Mouse (Mus musculus): ENCODE results near the gene Snca. TPM values are rescaled to one million over a fixed set of nuclear protein-coding genes. Genes with fewer than 3 reads are reported as not detected.

Gene Snca
- polyA plus RNA-seq, 1 experiment from 2014 or later, result 6.5 TPM

GRCm38 (mm10) chr6:60771899-60772298 lies 57.8 kb downstream of the Snca start:
- Histone ChIP-seq H3K36me3 (ENCODE audit: control insufficient read depth, insufficient read depth, low read length) (no peaks in the 10 kb centered on the region), H3K9ac (ENCODE audit: low read length) (no peak overlapping the region), H3K4me1 (replicated peaks; ENCODE audit: control insufficient read depth, insufficient read depth) (no peaks in the 10 kb centered on the region), H3K27me3 (ENCODE audit: control insufficient read depth, insufficient read depth, low read length) (no peaks in the 10 kb centered on the region), H3K4me3 (ENCODE audit: low read depth, low read length) (no peak overlapping the region), H3K27ac (replicated peaks) (no peak overlapping the region), H3K4me2 (replicated peaks; ENCODE audit: low read depth) (no peak overlapping the region), H3K9me3 (ENCODE audit: control insufficient read depth, low read length) (no peaks in the 10 kb centered on the region)
- ATAC-seq (ENCODE audit: low FRiP score, low TSS enrichment) (no peak), DNase-seq (ENCODE audit: low spot score) (no peak)
- 61% methylated on average over 1 of the region's 1 CpGs for WGBS
- TF ChIP-seq EP300 (optimal IDR thresholded peaks at IDR 0.05) (no peak), CTCF (IDR thresholded peaks at IDR 0.05; ENCODE audit: low read depth) (no peak)

GRCm38 (mm10) chr6:60765696-60766095 lies 64.0 kb downstream of the Snca start:
- H3K9ac ChIP-seq (ENCODE audit: low read length), result no peak overlapping the region
- no peaks in the 10 kb centered on the region for H3K36me3 ChIP-seq (ENCODE audit: control insufficient read depth, insufficient read depth, low read length)
- no peaks in the 10 kb centered on the region for H3K4me1 ChIP-seq (replicated peaks; ENCODE audit: control insufficient read depth, insufficient read depth)
- 70% methylated on average over 3 of the region's 3 CpGs for WGBS
- TF ChIP-seq CTCF (IDR thresholded peaks at IDR 0.05; ENCODE audit: low read depth) (no peak), EP300 (optimal IDR thresholded peaks at IDR 0.05) (no peak)
- H3K27me3 ChIP-seq (ENCODE audit: control insufficient read depth, insufficient read depth, low read length), result no peaks in the 10 kb centered on the region
- H3K27ac ChIP-seq (replicated peaks), result no peak overlapping the region
- no peak overlapping the region for H3K4me3 ChIP-seq (ENCODE audit: low read depth, low read length)
- H3K4me2 ChIP-seq (replicated peaks; ENCODE audit: low read depth), result no peak overlapping the region
- ATAC-seq (ENCODE audit: low FRiP score, low TSS enrichment), result no peak
- H3K9me3 ChIP-seq (ENCODE audit: control insufficient read depth, low read length), result no peaks in the 10 kb centered on the region
- no peak for DNase-seq (ENCODE audit: low spot score)

- WGBS, result 85% methylated on average over 4 of the region's 4 CpGs
- ATAC-seq (ENCODE audit: low FRiP score, low TSS enrichment), result no peak
Measured at GRCm38 (mm10) chr6:60762864-60763263, 66.8 kb downstream of the Snca start.

GRCm38 (mm10) chr6:60761710-60762109 lies 67.9 kb downstream of the Snca start:
- ATAC-seq (ENCODE audit: low FRiP score, low TSS enrichment) (no peak), DNase-seq (ENCODE audit: low spot score) (no peak)
- no peak for TF ChIP-seq CTCF (IDR thresholded peaks at IDR 0.05; ENCODE audit: low read depth)
- TF ChIP-seq EP300 (optimal IDR thresholded peaks at IDR 0.05), result no peak
- H3K27me3 ChIP-seq (ENCODE audit: control insufficient read depth, insufficient read depth, low read length), result no peaks in the 10 kb centered on the region
- H3K9me3 ChIP-seq (ENCODE audit: control insufficient read depth, low read length), result no peaks in the 10 kb centered on the region
- H3K27ac ChIP-seq (replicated peaks), result no peak overlapping the region
- no peak overlapping the region for H3K9ac ChIP-seq (ENCODE audit: low read length)
- H3K4me2 ChIP-seq (replicated peaks; ENCODE audit: low read depth), result no peak overlapping the region
- WGBS, result 49% methylated on average over 2 of the region's 2 CpGs
- no peak overlapping the region for H3K4me3 ChIP-seq (ENCODE audit: low read depth, low read length)
- no peaks in the 10 kb centered on the region for H3K36me3 ChIP-seq (ENCODE audit: control insufficient read depth, insufficient read depth, low read length)
- no peaks in the 10 kb centered on the region for H3K4me1 ChIP-seq (replicated peaks; ENCODE audit: control insufficient read depth, insufficient read depth)

More at GRCm38 (mm10) chr6:60762864-60763263, 66.8 kb downstream of the Snca start:
- no peak for DNase-seq (ENCODE audit: low spot score)
- Histone ChIP-seq H3K36me3 (ENCODE audit: control insufficient read depth, insufficient read depth, low read length) (no peaks in the 10 kb centered on the region), H3K4me2 (replicated peaks; ENCODE audit: low read depth) (no peak overlapping the region), H3K9me3 (ENCODE audit: control insufficient read depth, low read length) (no peaks in the 10 kb centered on the region), H3K27ac (replicated peaks) (no peak overlapping the region), H3K9ac (ENCODE audit: low read length) (no peak overlapping the region), H3K4me3 (ENCODE audit: low read depth, low read length) (no peak overlapping the region), H3K27me3 (ENCODE audit: control insufficient read depth, insufficient read depth, low read length) (no peaks in the 10 kb centered on the region), H3K4me1 (replicated peaks; ENCODE audit: control insufficient read depth, insufficient read depth) (no peaks in the 10 kb centered on the region)
- TF ChIP-seq CTCF (IDR thresholded peaks at IDR 0.05; ENCODE audit: low read depth) (no peak), EP300 (optimal IDR thresholded peaks at IDR 0.05) (no peak)

GRCm38 (mm10) chr6:60754975-60755374 lies 74.7 kb downstream of the Snca start:
- TF ChIP-seq EP300 (optimal IDR thresholded peaks at IDR 0.05), result no peak
- no peak for TF ChIP-seq CTCF (IDR thresholded peaks at IDR 0.05; ENCODE audit: low read depth)
- WGBS, result 91% methylated on average over 1 of the region's 1 CpGs
- Histone ChIP-seq H3K4me2 (replicated peaks; ENCODE audit: low read depth) (no peak overlapping the region), H3K27ac (replicated peaks) (no peak overlapping the region), H3K9ac (ENCODE audit: low read length) (no peak overlapping the region), H3K4me3 (ENCODE audit: low read depth, low read length) (no peak overlapping the region), H3K27me3 (ENCODE audit: control insufficient read depth, insufficient read depth, low read length) (no peaks in the 10 kb centered on the region), H3K9me3 (ENCODE audit: control insufficient read depth, low read length) (no peaks in the 10 kb centered on the region), H3K4me1 (replicated peaks; ENCODE audit: control insufficient read depth, insufficient read depth) (no peaks in the 10 kb centered on the region), H3K36me3 (ENCODE audit: control insufficient read depth, insufficient read depth, low read length) (no peaks in the 10 kb centered on the region)
- DNase-seq (ENCODE audit: low spot score) (no peak), ATAC-seq (ENCODE audit: low FRiP score, low TSS enrichment) (no peak)

GRCm38 (mm10) chr6:60745965-60746364 lies 83.7 kb downstream of the Snca start:
- H3K9me3 ChIP-seq (ENCODE audit: control insufficient read depth, low read length), result no peaks in the 10 kb centered on the region
- no peak overlapping the region for H3K4me3 ChIP-seq (ENCODE audit: low read depth, low read length)
- H3K36me3 ChIP-seq (ENCODE audit: control insufficient read depth, insufficient read depth, low read length), result no peaks in the 10 kb centered on the region
- no peak for ATAC-seq (ENCODE audit: low FRiP score, low TSS enrichment)
- DNase-seq (ENCODE audit: low spot score), result no peak
- no peak for TF ChIP-seq CTCF (IDR thresholded peaks at IDR 0.05; ENCODE audit: low read depth)
- H3K9ac ChIP-seq (ENCODE audit: low read length), result no peak overlapping the region
- H3K4me2 ChIP-seq (replicated peaks; ENCODE audit: low read depth), result no peak overlapping the region
- no peaks in the 10 kb centered on the region for H3K27me3 ChIP-seq (ENCODE audit: control insufficient read depth, insufficient read depth, low read length)
- no peak overlapping the region for H3K27ac ChIP-seq (replicated peaks)
- H3K4me1 ChIP-seq (replicated peaks; ENCODE audit: control insufficient read depth, insufficient read depth), result no peaks in the 10 kb centered on the region

Data from stomach, postnatal 0 days (tissue).